Mouse (Mus musculus) liver, embryonic 18 days (tissue): ENCODE data around the gene Bcs1l. TPM values are rescaled to one million over a fixed set of nuclear protein-coding genes. Genes with fewer than 3 reads are reported as not detected.

Experiments used
- polyA plus RNA-seq: library from polyadenylated mRNA; depleted of rRNA; stranded (reverse); fragments of >200 nt; gene quantifications from 2 replicates; pipeline ENCODE4 v1.2.3, GENCODE M21; 2012; rRNA removed

Bcs1l gene
- polyA plus RNA-seq: 9.5 and 10.3 TPM in 2 replicates

GRCm38 (mm10) chr1:74587773-74588445 is at the start of gene Bcs1l, which contains the start of gene Zfp142:
TSS of gene Bcs1l (plus strand) at chr1:74588289.
TSS of gene Zfp142 (minus strand) at chr1:74588246.

GRCm38 (mm10) chr1:74542451-74542961 is 45.6 kb upstream of the Bcs1l start, which contains the start of gene Plcd4:
TSS of gene Plcd4 (plus strand) at chr1:74542888.

GRCm38 (mm10) chr1:74544184-74544583 is 43.9 kb upstream of the Bcs1l start, which contains the start of gene Usp37:
TSS of gene Usp37 (minus strand) at chr1:74544284.

GRCm38 (mm10) chr1:74601267-74601962 is 13.3 kb downstream of the Bcs1l start, which contains the start of the genes Rnf25 and Stk36:
TSS of gene Rnf25 (minus strand) at chr1:74601397.
TSS of gene Stk36 (plus strand) at chr1:74601445.

Other genes with a start within 250 kb of the Bcs1l start
- gene Catip, start 226.2 kb upstream of the Bcs1l start, polyA plus RNA-seq: 0.13 and 0.16 TPM in 2 replicates
- 25.1 and 26.1 TPM in 2 replicates for gene Slc11a1, start 213.1 kb upstream of the Bcs1l start, polyA plus RNA-seq
- 44.9 and 47.5 TPM in 2 replicates for gene Ctdsp1, start 196.8 kb upstream of the Bcs1l start, polyA plus RNA-seq
- 0.71 and 0.74 TPM in 2 replicates for gene Vil1, start 178.9 kb upstream of the Bcs1l start, polyA plus RNA-seq
- 16.1 and 16.8 TPM in 2 replicates for gene Cnot9, start 82.2 kb upstream of the Bcs1l start, polyA plus RNA-seq
- gene Plcd4, start 45.4 kb upstream of the Bcs1l start, polyA plus RNA-seq: not detected in 2 replicates
- gene Usp37, start 44.0 kb upstream of the Bcs1l start, polyA plus RNA-seq: 2.8 and 3.0 TPM in 2 replicates
- gene Zfp142, start within 50 bp of the Bcs1l start, polyA plus RNA-seq: 2.0 and 2.5 TPM in 2 replicates
- 29.2 and 31.2 TPM in 2 replicates for gene Rnf25, start 13.1 kb downstream of the Bcs1l start, polyA plus RNA-seq
- 0.19 and 0.23 TPM in 2 replicates for gene Stk36, start 13.2 kb downstream of the Bcs1l start, polyA plus RNA-seq
- 5.8 and 6.6 TPM in 2 replicates for gene Ttll4, start 73.5 kb downstream of the Bcs1l start, polyA plus RNA-seq
- gene Cyp27a1, start 125.3 kb downstream of the Bcs1l start, polyA plus RNA-seq: 30.0 and 34.2 TPM in 2 replicates
- gene Prkag3, start 160.9 kb downstream of the Bcs1l start, polyA plus RNA-seq: 0.12 and 0.22 TPM in 2 replicates
- gene Wnt6, start 183.6 kb downstream of the Bcs1l start, polyA plus RNA-seq: 0.06 and 0.07 TPM in 2 replicates
- not detected in 2 replicates for gene Wnt10a, start 203.2 kb downstream of the Bcs1l start, polyA plus RNA-seq